Mouse (Mus musculus): ENCODE data around the gene Surf4.
"Not testable (repeated sequence)": the region's sequence is repeated elsewhere in the genome, so short reads cannot be mapped to it uniquely, and the experiment has no call there.

Gene Surf4

GRCm38 (mm10) chr2:26902467-26903220 is 31.1 kb downstream of the Surf4 start, which contains the start of gene Surf6:
Surf6 (minus strand) TSS chr2:26902879.
- DNase-seq (ENCODE audit: low spot score), result peak; percentile 96

- no peak for DNase-seq (ENCODE audit: low spot score)
Measured at GRCm38 (mm10) chr2:26901834-26902400, 31.8 kb downstream of the Surf4 start.

- no peak for DNase-seq (ENCODE audit: low spot score)
Measured at GRCm38 (mm10) chr2:26900731-26901130, 33.0 kb downstream of the Surf4 start.

DNA sequence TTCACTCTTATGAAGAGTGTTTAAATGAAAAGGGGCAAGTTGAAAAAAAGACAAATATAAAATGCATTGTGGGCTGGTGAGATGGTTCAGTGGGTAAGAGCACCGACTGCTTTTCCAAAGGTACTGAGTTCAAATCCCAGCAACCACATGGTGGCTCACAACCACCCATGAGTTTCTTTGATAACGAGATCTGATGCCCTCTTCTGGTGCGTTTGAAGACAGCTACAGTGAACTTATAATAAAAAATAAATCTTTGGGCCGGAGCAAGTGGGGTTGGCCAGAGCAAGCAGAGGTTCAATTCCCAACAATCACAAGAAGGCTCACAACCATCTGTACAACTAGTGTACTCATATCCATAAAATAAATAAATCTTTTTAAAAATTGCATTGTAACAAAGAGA is 37.8 kb downstream of the Surf4 start:
- no peak for DNase-seq (ENCODE audit: low spot score)

GRCm38 (mm10) chr2:26886170-26886569 is 47.6 kb downstream of the Surf4 start:
- DNase-seq (ENCODE audit: low spot score), result not testable (repeated sequence)

DNA sequence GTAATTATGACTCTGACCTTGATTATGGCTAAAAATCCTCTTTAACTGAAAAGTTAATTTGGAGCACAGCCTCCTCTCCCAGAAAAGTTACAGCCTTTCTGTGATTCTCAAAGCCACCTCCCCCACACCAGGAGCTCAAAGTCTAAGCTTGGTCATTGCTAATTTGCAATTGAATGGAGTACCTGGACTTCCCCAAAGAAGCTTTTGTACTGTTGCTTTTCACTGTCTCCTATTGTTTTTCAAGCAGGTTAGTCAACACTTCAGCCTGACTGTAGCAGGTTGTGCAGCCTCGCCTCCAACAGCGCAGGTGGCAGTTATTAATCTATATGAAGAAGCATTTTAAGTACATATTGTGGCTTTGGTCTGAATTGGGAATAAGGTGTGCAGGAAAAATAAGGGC is 48.2 kb downstream of the Surf4 start:
- not testable (repeated sequence) for DNase-seq (ENCODE audit: low spot score)

DNA sequence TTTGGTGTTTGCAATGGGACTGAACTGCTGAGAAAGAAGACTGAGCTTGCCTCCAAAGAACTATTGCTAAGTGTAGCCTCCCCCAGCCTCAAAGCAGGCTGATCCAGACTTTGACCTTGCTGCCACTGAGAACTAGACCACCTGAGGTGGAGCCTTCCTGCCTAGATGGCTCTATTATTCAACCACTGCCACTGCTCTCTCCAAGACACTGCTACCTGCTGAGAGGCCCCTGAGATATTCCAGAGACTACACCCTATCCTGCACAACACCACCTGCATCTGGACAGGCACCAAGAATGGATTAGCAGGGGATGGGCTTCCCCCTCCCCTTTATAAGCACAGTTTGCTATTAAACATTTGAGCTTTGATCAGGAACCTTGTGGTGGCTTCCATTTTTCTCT is 55.2 kb downstream of the Surf4 start:
- DNase-seq (ENCODE audit: low spot score), result no peak

DNA sequence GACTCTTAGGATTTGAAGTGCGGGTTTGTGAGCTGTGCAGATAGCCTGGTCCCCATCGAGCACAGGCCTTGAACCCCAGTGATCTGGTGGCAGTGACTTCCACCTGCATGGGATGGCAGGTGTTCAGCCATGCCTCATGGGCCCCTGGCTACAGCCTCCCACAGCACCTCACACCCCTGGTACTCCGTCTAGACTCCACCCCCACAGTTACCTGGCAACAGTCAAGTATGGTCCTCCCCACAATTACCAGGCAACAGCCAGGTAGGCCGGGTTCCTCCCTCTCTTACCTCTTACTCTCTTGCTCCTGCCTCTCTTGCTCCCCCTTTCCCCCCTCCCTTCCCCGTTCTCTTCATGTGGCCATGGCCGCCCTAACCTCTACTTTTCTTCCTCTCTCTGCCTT is 63.1 kb downstream of the Surf4 start:
- no peak for DNase-seq (ENCODE audit: low spot score)

Measured in layer of hippocampus, adult 11-12 months (tissue).